13 mouse cellular contexts compared by ENCODE assay signal in the genomic region with DNA sequence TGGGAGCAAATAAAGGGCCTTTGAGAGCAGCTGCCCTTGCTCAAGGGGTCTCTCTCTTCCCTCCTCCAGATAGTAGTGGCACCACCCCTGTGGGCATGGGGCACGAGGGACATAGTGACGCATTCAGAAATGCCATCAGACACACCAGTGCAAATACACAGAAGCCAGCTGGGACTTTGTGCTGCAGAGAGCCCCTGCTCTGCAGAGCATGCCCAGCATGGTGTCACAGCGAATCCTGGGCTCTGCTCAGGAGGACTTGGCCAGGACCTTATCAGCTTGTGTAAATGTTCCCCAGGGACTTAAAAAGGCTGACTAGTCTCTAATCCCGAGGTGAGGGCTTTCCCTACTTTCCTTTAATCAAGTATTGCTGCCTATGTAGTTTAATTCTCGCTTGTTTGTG. TPM values are rescaled to one million over a fixed set of nuclear protein-coding genes. Genes with fewer than 3 reads are reported as not detected.
DNase-seq lines count a peak whose midpoint lies in the region; ATAC-seq and TF ChIP-seq lines count a peak whose summit lies in the region.
"Had no signal": no experiment of that assay in that cellular context is flagged by ENCODE, and none has a peak within 500 bp of the region (broad histone marks: within the 10 kb centered on the region; RNA-seq: fewer than 3 reads in every experiment).

No protein-coding gene starts in this region.

- H3K27me3 ChIP-seq in intestine, embryonic 15.5 days (replicated peaks) = no peaks in the 10 kb centered on the region
- H3K27me3 ChIP-seq in liver, embryonic 13.5 days = no peaks in the 10 kb centered on the region
- no peaks in the 10 kb centered on the region for H3K27me3 ChIP-seq in stomach, embryonic 15.5 days (replicated peaks)

- ATAC-seq in intestine, embryonic 15.5 days = peak; percentile 87
- ATAC-seq in liver, embryonic 13.5 days (ENCODE audit: low read depth) = no peak
- ATAC-seq in stomach, embryonic 15.5 days (ENCODE audit: insufficient read depth, low FRiP score, low read depth) = peak; percentile 86
- ATAC-seq: activated CD4-positive, CD25-positive, alpha-beta regulatory T cell, adult 4 months had no signal

- no peak overlapping the region for H3K4me3 ChIP-seq in lung, adult 2 months (replicated peaks; ENCODE audit: extremely low read depth, low read depth, low read length)
- H3K4me3 ChIP-seq in intestine, embryonic 15.5 days (replicated peaks) = no peak overlapping the region
- H3K4me3 ChIP-seq in liver, embryonic 13.5 days (replicated peaks) = peak overlapping the region; percentile 12; the same call in 1 of the 2 replicates
- no peak overlapping the region for H3K4me3 ChIP-seq in stomach, embryonic 15.5 days (replicated peaks)
- H3K4me3 ChIP-seq: forebrain, embryonic 12.5 days; layer of hippocampus, adult 2 months had no signal

- peak; percentile 55 to 66 for DNase-seq in lung, adult 18-20 months
- DNase-seq in lung, adult 2 months = no peak
- DNase-seq in liver, embryonic 13.5 days = no peak
- no peak for DNase-seq in layer of hippocampus, adult 11-12 months (ENCODE audit: low spot score)
- DNase-seq in cerebellum, postnatal 10 days = no peak
- DNase-seq: kidney, adult 11 months; right cerebral cortex, adult 18-20 months had no signal

- no peaks in the 10 kb centered on the region for H3K36me3 ChIP-seq in intestine, embryonic 15.5 days
- H3K36me3 ChIP-seq in liver, embryonic 13.5 days = 0 out of 2 replicates have a peak, but pooled peaks cover 13% of the 10 kb centered on the region
- no peaks in the 10 kb centered on the region for H3K36me3 ChIP-seq in stomach, embryonic 15.5 days
- H3K36me3 ChIP-seq: forebrain, embryonic 12.5 days had no signal

- H3K9ac ChIP-seq in intestine, embryonic 15.5 days = no peak overlapping the region
- peak overlapping the region; percentile 77 for H3K9ac ChIP-seq in liver, embryonic 13.5 days
- no peak overlapping the region for H3K9ac ChIP-seq in stomach, embryonic 15.5 days
- H3K9ac ChIP-seq: forebrain, embryonic 12.5 days had no signal

- H3K4me1 ChIP-seq in lung, adult 2 months (ENCODE audit: control insufficient read depth, insufficient read depth, low read length) = peaks cover 15% of the 10 kb centered on the region
- peaks cover 42% of the 10 kb centered on the region for H3K4me1 ChIP-seq in intestine, embryonic 15.5 days (replicated peaks)
- peaks cover 100% of the 10 kb centered on the region for H3K4me1 ChIP-seq in liver, embryonic 13.5 days (replicated peaks)
- peaks cover 20% of the 10 kb centered on the region for H3K4me1 ChIP-seq in stomach, embryonic 15.5 days
- H3K4me1 ChIP-seq: forebrain, embryonic 12.5 days had no signal

- peak overlapping the region; percentile 71 for H3K27ac ChIP-seq in intestine, embryonic 15.5 days
- H3K27ac ChIP-seq in liver, embryonic 13.5 days = peak overlapping the region; percentile 89
- peak overlapping the region; percentile 26 for H3K27ac ChIP-seq in stomach, embryonic 15.5 days
- H3K27ac ChIP-seq: forebrain, embryonic 12.5 days; layer of hippocampus, adult 2 months; macrophage had no signal

- H3K4me2 ChIP-seq in intestine, embryonic 15.5 days (replicated peaks) = peak overlapping the region; percentile 5; the same call in 1 of the 2 replicates
- H3K4me2 ChIP-seq in liver, embryonic 13.5 days = peak overlapping the region; percentile 69
- H3K4me2 ChIP-seq in stomach, embryonic 15.5 days = no peak overlapping the region
- H3K4me2 ChIP-seq: forebrain, embryonic 12.5 days had no signal

- no peak for TF ChIP-seq CTCF in lung, adult 2 months (IDR thresholded peaks at IDR 0.05; ENCODE audit: insufficient read depth, low read length)

- TF ChIP-seq POLR2A in lung, adult 2 months (IDR thresholded peaks at IDR 0.05; ENCODE audit: borderline replicate concordance, extremely low read depth, low read depth, low read length) = no peak

- WGBS in lung, adult 2 months = 18% methylated on average over 5 of the region's 5 CpGs
- 25% methylated on average over 5 of the region's 5 CpGs for WGBS in intestine, embryonic 15.5 days
- WGBS in liver, embryonic 13.5 days (ENCODE audit: insufficient replicate concordance) = 35% methylated on average over 5 of the region's 5 CpGs
- whole genome bisulfite sequencing in stomach, embryonic 15.5 days = 20% methylated on average over 5 of the region's 5 CpGs

- H3K9me3 ChIP-seq in intestine, embryonic 15.5 days = no peaks in the 10 kb centered on the region
- no peaks in the 10 kb centered on the region for H3K9me3 ChIP-seq in liver, embryonic 13.5 days (replicated peaks)
- H3K9me3 ChIP-seq in stomach, embryonic 15.5 days = no peaks in the 10 kb centered on the region
- H3K9me3 ChIP-seq: forebrain, embryonic 12.5 days had no signal

RNA-seq across cellular contexts. Expression of a gene that starts 5.5 kb away (rescaled TPM):
- 1,047 and 1,116 TPM in 2 replicates for polyA plus RNA-seq in lung, adult 2 months (2012; rRNA removed)
- 16.4 and 20.0 TPM in 2 replicates for polyA plus RNA-seq in intestine, embryonic 15.5 days (2015; fragmentation: Nextera tagmentation; extraction: Ambion mirVana)
- 41.7 and 45.2 TPM in 2 replicates for polyA plus RNA-seq in liver, embryonic 13.5 days (2015; fragmentation: Nextera tagmentation; extraction: Ambion mirVana)
- 18.7 and 22.8 TPM in 2 replicates for polyA plus RNA-seq in stomach, embryonic 15.5 days (2015; fragmentation: Nextera tagmentation; extraction: Ambion mirVana)
- polyA plus RNA-seq: macrophage had no signal

RNA-seq across cellular contexts. Expression of a gene that starts 34.4 kb away (rescaled TPM):
- polyA plus RNA-seq in lung, adult 2 months (2012; rRNA removed) = not detected in 2 replicates
- 0.23 and 0.34 TPM in 2 replicates for polyA plus RNA-seq in intestine, embryonic 15.5 days (2015; fragmentation: Nextera tagmentation; extraction: Ambion mirVana)
- polyA plus RNA-seq in liver, embryonic 13.5 days (2015; fragmentation: Nextera tagmentation; extraction: Ambion mirVana) = 0.06 and 0.08 TPM in 2 replicates
- 0.15 TPM in 1 of 2 replicates, not detected in the other for polyA plus RNA-seq in stomach, embryonic 15.5 days (2015; fragmentation: Nextera tagmentation; extraction: Ambion mirVana)
- polyA plus RNA-seq: activated CD4-positive, CD25-positive, alpha-beta regulatory T cell, adult 4 months; forebrain, embryonic 12.5 days; macrophage had no signal

Comparison
In these comparisons a context has a peak if more than half of its experiments do, and no peak if none do; other contexts are left out.
1. DNase-seq: peak in lung, adult 18-20 months (2 of 2); none in lung, adult 2 months (single experiment), liver, embryonic 13.5 days (single experiment), layer of hippocampus, adult 11-12 months (single experiment) and cerebellum, postnatal 10 days (0 of 2).
2. H3K27ac ChIP-seq: peak in every context shown above with its lines; median percentile 89 in liver, embryonic 13.5 days; 71 in intestine, embryonic 15.5 days; 26 in stomach, embryonic 15.5 days.
3. RNA of a gene that starts 5.5 kb away (polyA plus RNA-seq): 1,047 to 1,116 TPM in lung, adult 2 months; 41.7 to 45.2 TPM in liver, embryonic 13.5 days, 18.7 to 22.8 TPM in stomach, embryonic 15.5 days and 16.4 to 20.0 TPM in intestine, embryonic 15.5 days; every median in the first group is over 10 times any median in the second.